Mouse (Mus musculus) erythroblast, embryonic 14.5 days (primary cell): ENCODE data around the gene Znhit2. TPM values are rescaled to one million over a fixed set of nuclear protein-coding genes. Genes with fewer than 3 reads are reported as not detected.
"Not testable (repeated sequence)": the region's sequence is repeated elsewhere in the genome, so short reads cannot be mapped to it uniquely, and the experiment has no call there.

Source experiments
- H3K27me3 ChIP-seq: 2 replicates; pipeline ENCODE4 v1.6.1; 2012; ENCODE audit warnings: inconsistent platforms; ENCODE audit not compliant: control insufficient read depth
- H3K36me3 ChIP-seq: 2 replicates; pipeline ENCODE4 v1.6.1; 2012; ENCODE audit warnings: mild to moderate bottlenecking, inconsistent platforms; ENCODE audit not compliant: control insufficient read depth
- H3K4me1 ChIP-seq: 2 replicates; pipeline ENCODE4 v1.6.1; 2012; ENCODE audit warnings: inconsistent platforms; ENCODE audit not compliant: control insufficient read depth
- H3K4me3 ChIP-seq: replicated peaks from 2 replicates; pipeline ENCODE3; 2012; ENCODE audit warnings: moderate library complexity, mild to moderate bottlenecking, inconsistent platforms
- H3K9me3 ChIP-seq: 2 replicates; pipeline ENCODE4 v1.6.1; 2012; ENCODE audit warnings: low read length, inconsistent platforms, mixed read lengths; ENCODE audit not compliant: control insufficient read depth
- GATA1 ChIP-seq: IDR thresholded peaks from 2 replicates; pipeline ENCODE4 v1.6.1; 2012; ENCODE audit warnings: low read length, inconsistent platforms, mixed read lengths
- TAL1 ChIP-seq: IDR thresholded peaks from 3 replicates; pipeline ENCODE4 v1.6.1; 2012; ENCODE audit warnings: low read length, inconsistent platforms, mixed read lengths
- polyA plus RNA-seq: library from polyadenylated mRNA; stranded (reverse); fragments of >175 nt; gene quantifications from 2 replicates; pipeline ENCODE4 v1.2.3, GENCODE M21; 2012

Gene Znhit2
- polyA plus RNA-seq, 1 experiment = 8.6 TPM

- no peaks in the 10 kb centered on the region; the same call in 1 of the 2 replicates for H3K27me3 ChIP-seq
- H3K9me3 ChIP-seq = no peaks in the 10 kb centered on the region
- H3K4me3 ChIP-seq = no peak overlapping the region
- peaks cover 6% of the 10 kb centered on the region for H3K4me1 ChIP-seq
- H3K36me3 ChIP-seq = no peaks in the 10 kb centered on the region
- TF ChIP-seq TAL1 (no peak), GATA1 (no peak)
Observed at GRCm38 (mm10) chr19:6023930-6024329, 37.1 kb upstream of the Znhit2 start.

- H3K4me1 ChIP-seq = peaks cover 9% of the 10 kb centered on the region
- TF ChIP-seq TAL1 = no peak
- TF ChIP-seq GATA1 = no peak
- H3K4me3 ChIP-seq = no peak overlapping the region
- no peaks in the 10 kb centered on the region; the same call in 1 of the 2 replicates for H3K27me3 ChIP-seq
- no peaks in the 10 kb centered on the region for H3K36me3 ChIP-seq
- no peaks in the 10 kb centered on the region for H3K9me3 ChIP-seq
Observed at GRCm38 (mm10) chr19:6028991-6029390, 32.0 kb upstream of the Znhit2 start.

GRCm38 (mm10) chr19:6029426-6029825, 31.6 kb upstream of the Znhit2 start:
- H3K36me3 ChIP-seq = no peaks in the 10 kb centered on the region
- TF ChIP-seq TAL1 (no peak), GATA1 (no peak)
- no peak overlapping the region for H3K4me3 ChIP-seq
- no peaks in the 10 kb centered on the region for H3K9me3 ChIP-seq
- H3K4me1 ChIP-seq = peaks cover 9% of the 10 kb centered on the region
- H3K27me3 ChIP-seq = no peaks in the 10 kb centered on the region; the same call in 1 of the 2 replicates

- Histone ChIP-seq H3K27me3 (no peaks in the 10 kb centered on the region; the same call in 1 of the 2 replicates), H3K4me1 (peaks cover 10% of the 10 kb centered on the region), H3K9me3 (no peaks in the 10 kb centered on the region), H3K4me3 (no peak overlapping the region), H3K36me3 (no peaks in the 10 kb centered on the region)
- TF ChIP-seq TAL1 (no peak), GATA1 (no peak)
Observed at GRCm38 (mm10) chr19:6030520-6031280, 30.3 kb upstream of the Znhit2 start.

GRCm38 (mm10) chr19:6035966-6036585, 24.9 kb upstream of the Znhit2 start:
- Histone ChIP-seq H3K36me3 (no peaks in the 10 kb centered on the region), H3K4me1 (peaks cover 1% of the 10 kb centered on the region; the same call in 1 of the 2 replicates), H3K27me3 (no peaks in the 10 kb centered on the region), H3K4me3 (no peak overlapping the region), H3K9me3 (no peaks in the 10 kb centered on the region)
- TF ChIP-seq GATA1 = no peak
- TF ChIP-seq TAL1 = no peak

GRCm38 (mm10) chr19:6037695-6038094, 23.3 kb upstream of the Znhit2 start:
- Histone ChIP-seq H3K4me1 (peaks cover 4% of the 10 kb centered on the region), H3K27me3 (no peaks in the 10 kb centered on the region), H3K9me3 (no peaks in the 10 kb centered on the region), H3K4me3 (no peak overlapping the region), H3K36me3 (no peaks in the 10 kb centered on the region; the same call in 1 of the 2 replicates)
- TF ChIP-seq TAL1 = no peak
- no peak for TF ChIP-seq GATA1

- no peaks in the 10 kb centered on the region for H3K9me3 ChIP-seq
- TF ChIP-seq GATA1 (no peak), TAL1 (no peak)
- H3K27me3 ChIP-seq = no peaks in the 10 kb centered on the region
- H3K4me1 ChIP-seq = peaks cover 4% of the 10 kb centered on the region
- H3K4me3 ChIP-seq = no peak overlapping the region
- H3K36me3 ChIP-seq = no peaks in the 10 kb centered on the region; the same call in 1 of the 2 replicates
Observed at GRCm38 (mm10) chr19:6038326-6038725, 22.7 kb upstream of the Znhit2 start.

- TF ChIP-seq GATA1 (no peak), TAL1 (no peak)
- Histone ChIP-seq H3K4me3 (no peak overlapping the region), H3K27me3 (no peaks in the 10 kb centered on the region), H3K36me3 (peaks cover 2% of the 10 kb centered on the region), H3K9me3 (no peaks in the 10 kb centered on the region), H3K4me1 (peaks cover 9% of the 10 kb centered on the region)
Observed at GRCm38 (mm10) chr19:6040002-6040401, 21.0 kb upstream of the Znhit2 start.

GRCm38 (mm10) chr19:6042293-6042692, 18.7 kb upstream of the Znhit2 start:
- H3K36me3 ChIP-seq = peaks cover 7% of the 10 kb centered on the region
- H3K9me3 ChIP-seq = no peaks in the 10 kb centered on the region
- TF ChIP-seq TAL1 (no peak), GATA1 (no peak)
- H3K27me3 ChIP-seq = no peaks in the 10 kb centered on the region
- no peak overlapping the region for H3K4me3 ChIP-seq
- H3K4me1 ChIP-seq = peaks cover 16% of the 10 kb centered on the region

GRCm38 (mm10) chr19:6044102-6044501, 16.9 kb upstream of the Znhit2 start:
- Histone ChIP-seq H3K36me3 (peaks cover 25% of the 10 kb centered on the region), H3K4me1 (peaks cover 34% of the 10 kb centered on the region)
- H3K9me3 ChIP-seq, H3K4me3 ChIP-seq, H3K27me3 ChIP-seq: not testable (repeated sequence)
